In genomic region chr19:46731351-46731750, GRCm38 (mm10) we compare ENCODE assay signal across 35 mouse cellular contexts. TPM values are rescaled to one million over a fixed set of nuclear protein-coding genes. Genes with fewer than 3 reads are reported as not detected.
"Had no signal": no experiment of that assay in that cellular context is flagged by ENCODE, and none has a peak within 500 bp of the region (broad histone marks: within the 10 kb centered on the region; RNA-seq: fewer than 3 reads in every experiment).

No protein-coding gene starts in this region.

- DNase-seq: gastrocnemius, adult 2 months; gastrocnemius, postnatal 10 days; gastrocnemius, postnatal 25 days; heart, adult 18-20 months; heart, postnatal 14 days; heart, postnatal 36 days; kidney, adult 18-20 months; kidney, adult 8-10 months; kidney, postnatal 10 days; kidney, postnatal 25 days; kidney, postnatal 4 days had no signal

- H3K4me2 ChIP-seq: heart, embryonic 11.5 days; heart, embryonic 13.5 days; heart, embryonic 15.5 days; hindbrain, embryonic 12.5 days; hindbrain, embryonic 14.5 days; intestine, embryonic 15.5 days; limb, embryonic 12.5 days; liver, embryonic 12.5 days had no signal

- H3K36me3 ChIP-seq: hindbrain, embryonic 12.5 days; intestine, embryonic 15.5 days had no signal

- H3K9ac ChIP-seq: heart, embryonic 13.5 days; heart, embryonic 15.5 days; hindbrain, embryonic 12.5 days; hindbrain, embryonic 14.5 days; intestine, embryonic 15.5 days; limb, embryonic 12.5 days; liver, embryonic 12.5 days had no signal

- H3K9me3 ChIP-seq: heart, embryonic 13.5 days; heart, embryonic 15.5 days; hindbrain, embryonic 10.5 days; hindbrain, embryonic 12.5 days; intestine, embryonic 15.5 days; limb, embryonic 10.5 days; limb, embryonic 12.5 days; liver, embryonic 12.5 days had no signal

- ATAC-seq: hindbrain, embryonic 16.5 days; inflammation-experienced regulatory T-cells, adult 6 months; intestine, embryonic 15.5 days; intestine, postnatal 0 days; liver, embryonic 12.5 days had no signal

- H3K27me3 ChIP-seq: heart, embryonic 13.5 days; heart, embryonic 15.5 days; hindbrain, embryonic 12.5 days; intestine, embryonic 15.5 days; limb, embryonic 12.5 days; liver, embryonic 12.5 days had no signal

- H3K27ac ChIP-seq: gastrocnemius, adult 2 months; heart, embryonic 13.5 days; heart, embryonic 15.5 days; hindbrain, embryonic 10.5 days; hindbrain, embryonic 12.5 days; hindbrain, embryonic 14.5 days; intestine, embryonic 15.5 days; layer of hippocampus, adult 2 months; left cerebral cortex, adult 2 months; limb, embryonic 10.5 days; limb, embryonic 12.5 days; liver, embryonic 12.5 days had no signal

- H3K4me1 ChIP-seq: intestine, embryonic 15.5 days; limb, embryonic 12.5 days had no signal

- H3K4me3 ChIP-seq: gastrocnemius, adult 2 months; heart, embryonic 13.5 days; heart, embryonic 15.5 days; hindbrain, embryonic 10.5 days; hindbrain, embryonic 12.5 days; intestine, embryonic 15.5 days; layer of hippocampus, adult 2 months; left cerebral cortex, adult 2 months; limb, embryonic 10.5 days; limb, embryonic 12.5 days; liver, embryonic 12.5 days had no signal

RNA-seq across cellular contexts. Expression of gene Cyp17a1, which starts 58.4 kb away (rescaled TPM):
- total RNA-seq: gastrocnemius, adult 2 months; gastrocnemius, postnatal 10 days; gastrocnemius, postnatal 25 days; gastrocnemius, postnatal 4 days; granulocyte monocyte progenitor cell, adult 5-6 weeks; heart, adult 18-20 months; heart, adult 8-10 months; heart, postnatal 14 days; heart, postnatal 36 days; layer of hippocampus, adult 2 months; layer of hippocampus, postnatal 10 days; layer of hippocampus, postnatal 25 days; left cerebral cortex, adult 2 months; left cerebral cortex, postnatal 14 days; left cerebral cortex, postnatal 36 days had no signal
- polyA plus RNA-seq: frontal cortex, adult 2 months; hindbrain, embryonic 10.5 days; hindbrain, embryonic 12.5 days; hindbrain, embryonic 14.5 days; hindbrain, embryonic 16.5 days; intestine, embryonic 15.5 days; intestine, postnatal 0 days; kidney, embryonic 14.5 days; limb, embryonic 10.5 days; limb, embryonic 12.5 days had no signal
